Mouse (Mus musculus) granulocyte monocyte progenitor cell, adult 5-6 weeks (primary cell): ENCODE measurements around the gene Artn. TPM values are rescaled to one million over a fixed set of nuclear protein-coding genes. Genes with fewer than 3 reads are reported as not detected.

Experiments used
- ATAC-seq: replicated peaks from 2 replicates; pipeline ENCODE4 v1.8.0; 2016; ENCODE audit warnings: mild to moderate bottlenecking, moderate TSS enrichment, inconsistent platforms; ENCODE audit not compliant: poor library complexity, severe bottlenecking
- total RNA-seq, 2 experiments: library from RNA; stranded (forward) in 1 of 2; stranded (reverse) in 1 of 2; fragments of 200-712, 200-1000 nt in 1 of 2; fragments of >200 nt in 1 of 2; fragmentation: Nextera tagmentation in 1 of 2; gene quantifications; 2 replicates each; pipeline ENCODE4 v1.2.3; 2014 to 2017

The Artn gene
- total RNA-seq, 2 experiments from 2014 or later, result not detected

- ATAC-seq, result peak; percentile 40
Measured at GRCm38 (mm10) chr4:117893376-117893775, 36.2 kb downstream of the Artn start.

DNA sequence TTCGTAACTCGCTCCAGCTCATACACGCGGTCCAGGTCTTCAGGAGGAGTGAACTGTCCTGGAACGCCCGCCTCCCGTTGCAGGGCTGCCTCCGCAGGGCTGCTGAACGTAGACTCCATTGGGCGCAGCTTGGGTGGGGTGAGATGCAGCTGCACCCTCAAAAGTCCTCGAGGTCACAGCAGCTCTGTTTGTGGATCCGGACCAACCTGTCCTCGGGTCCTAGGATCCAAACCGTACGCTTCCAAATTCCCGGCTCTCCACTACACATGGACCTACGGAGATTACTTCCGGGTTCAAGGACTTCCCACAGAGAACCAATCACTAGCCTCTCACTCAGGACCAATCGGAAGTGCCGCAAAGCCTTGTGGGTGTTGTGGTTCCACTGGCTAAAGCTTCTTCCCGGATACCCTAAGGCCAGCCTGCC is 37.8 kb downstream of the Artn start, which contains the start of gene Dph2:
TSS of gene Dph2 (minus strand) at position 295 of the 424 bp plus-strand sequence.
- ATAC-seq, result peak; percentile 90

GRCm38 (mm10) chr4:117890750-117891149 is 38.8 kb downstream of the Artn start:
- no peak for ATAC-seq

GRCm38 (mm10) chr4:117890031-117890430 is 39.5 kb downstream of the Artn start:
- ATAC-seq, result no peak

DNA sequence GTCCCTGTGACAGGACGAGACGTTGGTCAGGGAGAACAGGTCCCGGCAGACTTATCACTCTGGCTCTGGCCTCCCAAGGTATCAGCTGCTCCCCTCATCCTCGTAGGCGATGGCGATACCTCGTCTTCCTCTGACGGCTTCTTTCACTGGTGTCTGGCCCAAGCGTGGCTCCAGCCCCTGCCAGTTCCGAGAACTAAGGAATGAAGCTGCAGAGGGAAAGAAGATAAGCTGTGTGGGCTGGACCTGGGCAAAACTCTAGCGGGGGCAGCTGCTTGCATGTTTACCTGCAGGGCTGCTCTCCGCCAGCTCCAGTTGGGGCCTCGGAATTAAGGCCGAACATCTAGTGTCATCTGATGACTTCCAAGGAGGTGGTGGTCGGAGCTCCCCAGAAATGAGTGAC is 40.1 kb downstream of the Artn start:
- ATAC-seq, result no peak

DNA sequence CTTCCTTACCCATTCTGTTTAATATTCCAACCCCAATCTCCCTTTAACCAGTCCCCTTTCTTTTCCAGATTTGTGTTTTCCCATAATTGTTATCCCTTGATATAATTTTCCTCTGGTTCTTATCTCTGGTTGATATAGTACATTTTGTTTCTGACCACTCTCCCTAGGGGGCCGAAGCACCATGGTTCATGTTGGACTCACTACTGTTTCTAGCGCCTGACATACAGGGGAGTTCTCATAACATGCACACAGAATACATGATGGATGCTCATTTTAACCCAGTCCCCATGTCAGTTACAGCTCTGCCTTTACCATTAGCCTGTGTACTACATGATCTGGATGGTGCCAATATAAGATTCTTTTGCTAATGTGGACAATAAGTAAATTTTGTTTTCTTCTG is 41.6 kb downstream of the Artn start:
- ATAC-seq, result no peak

DNA sequence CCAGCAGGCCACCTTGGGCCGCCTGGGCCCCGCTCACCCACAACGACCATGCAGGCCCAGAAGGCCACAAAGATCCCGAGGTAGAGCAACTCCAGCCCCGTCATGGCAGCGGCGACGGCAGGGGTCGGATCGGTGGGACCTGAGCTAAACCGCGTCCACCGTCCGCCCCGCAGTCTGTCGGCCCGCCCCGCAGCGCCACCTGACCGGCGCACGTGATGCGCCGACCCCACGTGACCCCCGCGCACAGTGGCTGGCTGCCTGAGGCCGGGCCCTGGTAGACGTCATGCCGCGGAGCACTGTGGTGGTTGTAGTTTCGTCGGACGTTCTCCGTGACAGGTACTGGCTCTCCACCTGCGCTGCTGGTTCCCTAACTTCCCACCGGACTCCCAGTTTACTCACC is 42.4 kb downstream of the Artn start, which contains the start of gene Atp6v0b:
TSS of gene Atp6v0b (minus strand) at position 201 of the 400 bp plus-strand sequence.
- peak; percentile 59 for ATAC-seq

DNA sequence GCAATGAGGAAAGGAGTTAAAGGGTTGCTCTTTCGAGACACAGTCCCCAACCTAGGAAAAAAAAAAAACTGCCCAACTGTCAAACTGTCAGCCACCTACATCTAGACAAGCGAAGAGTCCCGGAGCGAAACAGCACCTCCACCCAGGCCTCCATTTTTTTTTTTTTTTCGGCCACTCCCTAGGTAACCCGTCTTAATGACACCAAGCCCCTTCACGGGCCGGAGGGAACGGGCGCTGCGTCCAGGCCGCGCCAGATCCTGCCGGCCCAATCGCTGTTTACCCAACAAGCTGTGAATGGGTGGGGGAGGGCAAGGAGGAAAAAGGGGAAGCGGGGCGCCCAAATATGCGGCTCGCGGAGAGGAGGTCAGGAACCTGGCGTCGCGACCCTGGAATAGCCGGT is 42.9 kb downstream of the Artn start:
- ATAC-seq, result peak; percentile 54

DNA sequence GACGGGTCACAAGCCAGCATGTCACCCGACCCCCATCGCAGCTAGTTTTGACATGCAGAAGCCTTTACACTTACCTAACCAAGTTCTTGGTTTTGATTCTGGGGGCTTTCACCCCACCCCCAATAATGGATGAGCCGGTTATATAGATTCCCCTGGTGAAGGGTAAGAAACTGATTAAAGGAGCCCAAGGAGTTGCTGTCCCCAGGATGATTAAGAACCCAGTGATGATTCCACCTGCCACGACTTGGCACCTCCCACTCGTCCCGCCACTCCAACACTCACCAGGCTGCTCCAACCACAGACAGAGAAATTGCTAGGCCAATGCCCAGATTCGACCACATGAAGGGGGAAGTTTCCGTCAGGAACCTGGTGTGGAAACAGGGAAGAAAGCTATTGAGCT is 43.6 kb downstream of the Artn start:
- ATAC-seq, result peak; percentile 48

GRCm38 (mm10) chr4:117885093-117885492 is 44.5 kb downstream of the Artn start:
- ATAC-seq, result no peak

- ATAC-seq, result no peak
Measured at GRCm38 (mm10) chr4:117884146-117884545, 45.4 kb downstream of the Artn start.

- ATAC-seq, result 0 out of 2 replicates have a peak, but pooled peaks have one; percentile 1
Measured at GRCm38 (mm10) chr4:117882701-117883691, 46.6 kb downstream of the Artn start, which contains the start of gene B4galt2. Gene B4galt2, minus strand, starts transcription at chr4:117883487.

DNA sequence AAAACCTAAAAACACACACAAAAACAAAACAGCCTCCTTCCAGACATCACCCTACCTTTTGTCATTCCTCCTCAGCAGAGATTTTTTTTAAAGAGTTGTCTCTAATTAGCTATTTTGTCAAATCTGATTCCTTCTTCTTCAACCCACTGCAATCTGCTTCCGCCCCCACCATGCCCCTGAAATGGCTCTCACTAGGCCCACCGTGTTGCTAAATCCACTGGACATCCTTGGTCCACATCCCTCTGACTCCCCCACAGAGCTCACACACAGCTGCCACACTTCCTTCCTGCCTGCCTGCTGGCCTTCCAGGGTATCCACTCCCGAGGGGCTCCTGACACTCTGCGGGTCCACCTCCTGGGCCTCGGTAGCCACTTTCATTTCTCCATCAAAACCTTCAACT is 50.9 kb downstream of the Artn start:
- no peak for ATAC-seq

DNA sequence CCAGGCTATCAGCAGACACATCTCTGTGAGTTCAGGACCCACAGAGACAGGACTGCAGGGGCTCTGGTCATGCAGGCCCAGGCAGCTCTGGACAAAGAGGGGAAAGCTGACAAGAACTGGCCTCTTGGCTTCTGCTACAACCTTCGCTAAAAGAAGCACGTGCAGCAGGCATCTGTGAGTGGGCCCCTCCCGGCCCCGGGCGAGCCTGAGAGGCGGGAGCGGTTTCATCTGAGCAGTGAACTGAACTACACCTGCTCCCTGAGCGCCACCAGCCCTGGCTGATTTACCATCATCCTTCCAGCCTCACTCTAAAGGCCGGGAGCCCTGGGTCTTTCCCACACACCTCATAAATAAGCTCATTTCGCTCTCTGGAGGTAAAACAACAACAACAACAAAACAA is 51.3 kb downstream of the Artn start:
- no peak for ATAC-seq

Other genes starting within 250 kb of the Artn start
- gene Dmap1, start 247.5 kb downstream of the Artn start, total RNA-seq (2014; fragmentation: Nextera tagmentation), result 32.0 and 32.8 TPM in 2 replicates
- gene Dmap1, start 247.5 kb downstream of the Artn start, total RNA-seq (2017), result 26.2 and 27.8 TPM in 2 replicates
- gene Gm12845, start 205.4 kb downstream of the Artn start, total RNA-seq (2014; fragmentation: Nextera tagmentation), result not detected in 2 replicates
- gene Gm12845, start 205.4 kb downstream of the Artn start, total RNA-seq (2017), result not detected in 2 replicates
- gene Klf17, start 164.1 kb downstream of the Artn start, total RNA-seq (2014; fragmentation: Nextera tagmentation), result not detected in 2 replicates
- not detected in 2 replicates for gene Klf17, start 164.1 kb downstream of the Artn start, total RNA-seq (2017)
- not detected in 2 replicates for gene Slc6a9, start 95.3 kb downstream of the Artn start, total RNA-seq (2014; fragmentation: Nextera tagmentation)
- gene Slc6a9, start 95.3 kb downstream of the Artn start, total RNA-seq (2017), result not detected in 2 replicates
- not detected in 2 replicates for gene Ccdc24, start 57.2 kb downstream of the Artn start, total RNA-seq (2014; fragmentation: Nextera tagmentation)
- not detected in 2 replicates for gene Ccdc24, start 57.2 kb downstream of the Artn start, total RNA-seq (2017)
- 0.73 TPM in 1 of 2 replicates, not detected in the other for gene B4galt2, start 46.3 kb downstream of the Artn start, total RNA-seq (2014; fragmentation: Nextera tagmentation)
- gene B4galt2, start 46.3 kb downstream of the Artn start, total RNA-seq (2017), result 0.04 TPM in 1 of 2 replicates, not detected in the other
- gene Atp6v0b, start 42.4 kb downstream of the Artn start, total RNA-seq (2014; fragmentation: Nextera tagmentation), result 253 and 300 TPM in 2 replicates
- 97.8 and 111 TPM in 2 replicates for gene Atp6v0b, start 42.4 kb downstream of the Artn start, total RNA-seq (2017)
- gene Dph2, start 37.7 kb downstream of the Artn start, total RNA-seq (2014; fragmentation: Nextera tagmentation), result 13.3 and 15.6 TPM in 2 replicates
- gene Dph2, start 37.7 kb downstream of the Artn start, total RNA-seq (2017), result 8.9 and 9.6 TPM in 2 replicates
- 30.4 and 38.6 TPM in 2 replicates for gene Ipo13, start 14.8 kb downstream of the Artn start, total RNA-seq (2014; fragmentation: Nextera tagmentation)
- 7.2 and 10.0 TPM in 2 replicates for gene Ipo13, start 14.8 kb downstream of the Artn start, total RNA-seq (2017)
- gene St3gal3, start 205.2 kb upstream of the Artn start, total RNA-seq (2014; fragmentation: Nextera tagmentation), result 12.9 and 14.5 TPM in 2 replicates
- 4.7 and 8.2 TPM in 2 replicates for gene St3gal3, start 205.2 kb upstream of the Artn start, total RNA-seq (2017)